Mouse (Mus musculus) heart, embryonic 10.5 days (tissue): ENCODE data around the gene Kif6. TPM values are rescaled to one million over a fixed set of nuclear protein-coding genes. Genes with fewer than 3 reads are reported as not detected.

ENCODE experiments used
- DNase-seq: peaks from one replicate; pipeline ENCODE4 v3.0.0-alpha.2; 2017; ENCODE audit warnings: low spot score
- H3K27ac ChIP-seq: fragments of 300-500 bp; sonication (generic); 2 replicates; pipeline ENCODE4 v1.5.1; 2016; ENCODE audit warnings: mild to moderate bottlenecking
- H3K27me3 ChIP-seq: fragments of 300-500 bp; sonication (generic); 2 replicates; pipeline ENCODE4 v1.6.1; 2016; ENCODE audit warnings: mild to moderate bottlenecking; ENCODE audit not compliant: poor library complexity, insufficient read depth, severe bottlenecking
- H3K36me3 ChIP-seq: fragments of 300-500 bp; sonication (generic); 2 replicates; pipeline ENCODE4 v1.6.1; 2016; ENCODE audit warnings: mild to moderate bottlenecking, moderate library complexity
- H3K4me1 ChIP-seq: fragments of 300-500 bp; sonication (generic); 2 replicates; pipeline ENCODE4 v1.6.1; 2016; ENCODE audit warnings: mild to moderate bottlenecking
- H3K4me3 ChIP-seq: fragments of 300-500 bp; sonication (generic); 2 replicates; pipeline ENCODE4 v1.5.1; 2016; ENCODE audit warnings: mild to moderate bottlenecking, moderate library complexity
- H3K9me3 ChIP-seq: fragments of 300-500 bp; sonication (generic); 2 replicates; pipeline ENCODE4 v1.6.1; 2016; ENCODE audit warnings: mild to moderate bottlenecking, moderate library complexity
- WGBS: fragments of 180-500 bp; shearing (Covaris S2); methylation state at CpG from one replicate; pipeline ENCODE4 v1.1.7; 2016; 5-methylcytosine and 5-hydroxymethylcytosine counted together
- polyA plus RNA-seq: library from polyadenylated mRNA; unstranded; fragments of >200 nt; fragmentation: Nextera tagmentation; extraction: Ambion mirVana; gene quantifications from 2 replicates; pipeline ENCODE4 v1.2.1, GENCODE M21; 2016

The Kif6 gene
- polyA plus RNA-seq, 1 experiment from 2014 or later, result 2.0 TPM

DNA sequence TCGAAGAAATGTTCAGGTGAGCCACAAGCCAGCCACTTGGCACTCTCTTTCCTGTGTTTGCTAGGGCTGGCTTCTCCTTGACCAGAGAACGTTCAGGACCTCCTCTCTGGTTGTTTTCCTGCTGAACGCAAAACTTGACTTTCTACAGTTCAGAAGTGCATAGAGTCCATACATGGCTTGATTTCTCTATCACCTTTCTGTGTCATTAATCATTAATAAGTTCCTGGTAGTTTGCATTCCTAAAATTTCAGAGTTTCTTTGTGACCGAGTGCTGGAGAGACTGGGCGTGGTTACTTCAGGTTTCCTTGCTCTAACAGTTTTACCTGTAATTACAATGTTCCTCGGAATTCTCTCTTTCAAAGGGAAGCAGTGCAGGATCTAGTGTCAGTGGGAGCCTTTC lies 27.0 kb downstream of the Kif6 start:
- 0 out of 2 replicates have a peak, but pooled peaks cover 3% of the 10 kb centered on the region for H3K4me1 ChIP-seq
- no peak overlapping the region for H3K27ac ChIP-seq
- 83% methylated on average over 6 of the region's 6 CpGs for WGBS

DNA sequence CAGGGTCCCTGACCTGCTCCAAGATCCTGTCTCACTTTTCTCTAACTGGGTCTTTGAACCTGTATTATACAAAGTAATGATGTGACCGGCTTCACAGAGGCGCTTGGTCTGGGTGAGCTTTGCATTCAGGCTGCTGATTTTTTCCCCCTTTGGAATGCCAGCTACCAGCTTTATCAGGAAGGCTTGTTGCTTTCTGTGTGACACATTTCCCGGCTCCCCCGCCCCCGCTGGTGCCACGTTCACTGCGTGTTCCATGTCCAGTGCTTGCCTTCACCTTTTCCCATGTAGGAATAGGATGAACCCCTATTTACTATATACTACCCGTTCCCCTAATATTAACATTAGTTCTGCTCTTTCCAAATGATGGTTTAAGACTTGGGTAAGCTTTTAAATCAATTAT lies 27.4 kb downstream of the Kif6 start:
- Histone ChIP-seq H3K36me3 (no peaks in the 10 kb centered on the region), H3K4me1 (0 out of 2 replicates have a peak, but pooled peaks cover 3% of the 10 kb centered on the region), H3K9me3 (no peaks in the 10 kb centered on the region), H3K4me3 (no peak overlapping the region), H3K27me3 (no peaks in the 10 kb centered on the region), H3K27ac (0 out of 2 replicates have a peak overlapping the region, but pooled peaks have one; percentile 7)
- no peak for DNase-seq
- 66% methylated on average over 8 of the region's 8 CpGs for WGBS

More for the DNA sequence above, 27.0 kb downstream of the Kif6 start:
- Histone ChIP-seq H3K27me3 (no peaks in the 10 kb centered on the region), H3K9me3 (no peaks in the 10 kb centered on the region), H3K36me3 (no peaks in the 10 kb centered on the region), H3K4me3 (no peak overlapping the region)
- DNase-seq, result no peak

DNA sequence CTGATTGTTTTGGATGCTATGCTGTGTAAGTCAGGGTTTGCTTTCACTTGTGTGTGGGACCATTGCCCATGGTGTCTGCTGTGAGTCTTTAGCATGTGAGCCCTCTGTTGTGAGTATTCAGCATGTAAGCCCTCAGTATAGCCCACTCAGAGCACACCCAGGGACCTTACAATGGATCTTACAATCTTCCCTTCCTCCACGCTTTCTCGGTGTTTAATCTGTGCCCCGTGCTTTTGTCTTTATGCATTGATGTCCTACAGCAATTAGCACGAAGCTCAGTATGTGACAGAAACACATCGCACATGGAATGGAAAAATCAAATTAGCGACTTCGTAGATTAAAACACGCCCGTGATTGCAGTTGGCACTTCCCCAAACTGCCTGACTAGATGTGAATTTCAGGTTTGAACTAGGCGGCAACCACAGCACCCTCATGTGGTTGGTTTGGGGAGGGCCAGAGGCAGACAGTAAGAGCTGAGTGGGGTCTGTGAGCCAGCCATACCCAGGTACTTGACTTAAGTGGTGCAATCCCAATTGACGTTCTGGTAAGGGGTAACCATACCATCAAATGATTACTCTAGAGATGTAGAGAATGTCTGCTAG lies 28.1 kb downstream of the Kif6 start:
- Histone ChIP-seq H3K27me3 (no peaks in the 10 kb centered on the region), H3K4me3 (no peak overlapping the region), H3K36me3 (no peaks in the 10 kb centered on the region), H3K27ac (no peak overlapping the region), H3K9me3 (no peaks in the 10 kb centered on the region), H3K4me1 (0 out of 2 replicates have a peak, but pooled peaks cover 3% of the 10 kb centered on the region)
- WGBS, result 83% methylated on average over 11 of the region's 11 CpGs
- no peak for DNase-seq

DNA sequence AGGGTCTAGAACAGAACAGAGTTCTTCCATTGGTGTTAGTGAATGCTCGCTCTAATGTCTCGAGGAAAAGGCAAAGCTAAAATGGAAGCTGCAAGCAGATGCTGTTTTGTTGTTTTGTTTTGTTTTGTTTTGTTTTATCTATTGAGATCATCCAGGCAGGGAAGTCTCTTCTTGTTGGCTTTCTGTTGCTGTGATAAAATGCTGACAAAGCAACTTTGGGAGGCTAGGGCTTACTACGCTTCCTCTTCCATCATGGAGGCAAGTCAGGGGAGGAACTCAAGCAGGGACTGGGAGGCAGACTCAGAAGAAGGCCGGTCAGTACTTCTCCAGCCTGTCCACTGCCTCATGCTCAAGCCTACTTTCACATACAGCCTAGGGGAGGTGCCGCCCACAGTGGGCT lies 31.3 kb downstream of the Kif6 start:
- DNase-seq, result no peak
- WGBS, result 93% methylated on average over 5 of the region's 5 CpGs

DNA sequence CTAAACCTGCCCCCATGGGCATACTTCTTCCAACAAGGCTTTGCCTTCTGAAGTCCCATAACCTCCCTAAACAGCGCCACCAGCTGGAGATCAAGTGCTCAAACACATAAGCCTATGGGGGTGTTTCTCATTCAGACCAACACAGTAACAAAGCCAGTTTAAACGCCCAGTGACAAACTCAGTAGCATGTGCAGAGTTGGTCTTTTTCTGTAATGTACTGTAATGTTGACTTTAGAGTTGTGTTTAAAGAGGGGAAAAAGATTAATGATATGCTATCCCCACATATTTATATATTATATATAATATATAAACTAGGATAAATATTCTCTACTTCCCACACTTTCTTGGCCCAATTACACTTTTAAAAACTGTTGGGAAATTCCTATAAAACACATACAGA lies 34.0 kb downstream of the Kif6 start:
- H3K4me1 ChIP-seq, result no peaks in the 10 kb centered on the region
- no peak overlapping the region for H3K27ac ChIP-seq
- H3K9me3 ChIP-seq, result no peaks in the 10 kb centered on the region
- DNase-seq, result no peak
- 76% methylated on average over 2 of the region's 2 CpGs for WGBS
- H3K27me3 ChIP-seq, result no peaks in the 10 kb centered on the region
- H3K36me3 ChIP-seq, result no peaks in the 10 kb centered on the region
- no peak overlapping the region for H3K4me3 ChIP-seq

More for the DNA sequence above, 31.3 kb downstream of the Kif6 start:
- Histone ChIP-seq H3K9me3 (no peaks in the 10 kb centered on the region), H3K4me1 (no peaks in the 10 kb centered on the region), H3K27me3 (no peaks in the 10 kb centered on the region), H3K36me3 (no peaks in the 10 kb centered on the region), H3K27ac (no peak overlapping the region), H3K4me3 (no peak overlapping the region)

DNA sequence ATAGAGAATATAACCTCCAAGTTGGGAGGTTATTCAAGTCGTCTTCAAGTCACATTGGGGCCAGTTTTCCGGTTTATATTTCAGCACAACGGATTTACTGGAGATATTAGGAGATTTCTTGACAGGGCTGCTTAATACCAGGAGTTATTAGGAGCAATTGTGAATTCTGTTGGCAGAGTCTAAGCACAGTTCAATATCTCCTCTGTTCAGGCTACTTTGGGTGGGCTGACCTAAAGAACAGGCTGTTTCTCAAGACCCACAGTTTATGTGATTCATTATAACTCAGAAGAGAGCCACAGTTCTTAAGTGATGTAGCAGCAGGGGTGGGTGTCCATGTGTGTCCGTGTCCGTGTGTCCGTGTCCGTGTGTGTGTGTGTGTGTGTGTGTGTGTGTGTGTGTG lies 34.5 kb downstream of the Kif6 start:
- no peaks in the 10 kb centered on the region for H3K36me3 ChIP-seq
- H3K27ac ChIP-seq, result no peak overlapping the region
- DNase-seq, result no peak
- no peaks in the 10 kb centered on the region for H3K4me1 ChIP-seq
- no peak overlapping the region for H3K4me3 ChIP-seq
- 83% methylated on average over 7 of the region's 7 CpGs for WGBS
- no peaks in the 10 kb centered on the region for H3K27me3 ChIP-seq
- no peaks in the 10 kb centered on the region for H3K9me3 ChIP-seq

DNA sequence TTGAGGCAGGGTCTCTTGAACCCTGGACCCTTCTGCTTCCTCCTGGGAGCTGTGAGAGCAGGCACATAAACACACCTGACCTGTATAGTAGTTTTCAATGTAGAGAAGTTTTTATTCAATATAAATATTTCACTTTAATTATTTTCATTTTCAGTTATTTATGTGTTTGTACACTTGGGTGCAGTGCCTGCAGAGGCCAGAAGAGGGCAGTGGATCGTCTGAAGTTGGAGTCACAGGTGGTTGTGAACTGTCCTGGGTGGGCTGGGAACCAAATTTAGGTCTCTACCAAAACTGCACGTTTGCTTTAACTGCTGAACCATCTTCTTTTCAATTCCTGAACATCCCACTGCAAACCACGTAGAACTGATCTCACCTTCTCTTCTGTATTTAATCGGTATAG lies 35.4 kb downstream of the Kif6 start:
- H3K4me1 ChIP-seq, result no peaks in the 10 kb centered on the region
- 84% methylated on average over 4 of the region's 4 CpGs for WGBS
- no peaks in the 10 kb centered on the region for H3K36me3 ChIP-seq
- no peaks in the 10 kb centered on the region for H3K9me3 ChIP-seq
- DNase-seq, result no peak
- no peak overlapping the region for H3K4me3 ChIP-seq
- H3K27ac ChIP-seq, result no peak overlapping the region
- no peaks in the 10 kb centered on the region for H3K27me3 ChIP-seq

DNA sequence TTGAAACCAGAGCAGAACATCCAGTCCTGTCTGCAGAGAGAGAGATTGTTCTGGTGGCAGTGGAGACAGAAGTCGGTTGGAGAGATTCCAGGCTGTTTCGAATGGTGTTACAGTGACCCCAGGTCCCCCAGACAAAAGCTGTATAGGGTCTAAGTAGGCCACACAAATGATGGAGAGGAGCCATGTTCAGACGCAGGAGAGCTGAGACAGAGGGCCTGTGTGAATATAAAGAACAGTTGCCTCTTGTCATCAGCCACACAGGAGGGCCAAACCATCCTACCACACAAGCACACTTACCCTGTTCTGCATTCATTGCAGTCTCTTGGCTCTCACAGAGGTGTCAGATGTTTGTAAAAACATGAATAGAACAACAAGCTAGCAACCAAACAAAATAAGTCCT lies 37.4 kb downstream of the Kif6 start:
- Histone ChIP-seq H3K4me3 (no peak overlapping the region), H3K27me3 (no peaks in the 10 kb centered on the region), H3K27ac (no peak overlapping the region), H3K4me1 (no peaks in the 10 kb centered on the region), H3K9me3 (no peaks in the 10 kb centered on the region), H3K36me3 (no peaks in the 10 kb centered on the region)
- DNase-seq, result no peak
- 66% methylated on average over 3 of the region's 3 CpGs for WGBS

DNA sequence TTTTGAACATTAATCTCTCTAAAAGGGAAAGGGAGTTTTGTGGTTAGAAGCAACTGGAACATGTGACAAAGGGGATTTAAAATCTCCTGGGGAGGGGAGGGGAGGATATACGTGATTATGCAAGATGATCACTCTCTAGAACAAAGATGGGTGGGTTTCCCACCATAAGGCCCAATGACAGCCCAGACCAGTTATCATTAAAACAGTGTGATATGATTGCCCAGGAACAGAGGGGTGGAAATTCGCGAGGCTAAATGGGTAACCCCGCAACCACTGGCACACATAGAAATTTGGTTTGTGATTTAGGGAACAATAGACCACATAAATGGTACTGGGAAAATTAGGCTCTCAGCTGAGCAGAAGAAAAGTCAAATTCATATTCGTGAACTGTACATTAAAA lies 37.9 kb downstream of the Kif6 start:
- H3K36me3 ChIP-seq, result no peaks in the 10 kb centered on the region
- H3K9me3 ChIP-seq, result no peaks in the 10 kb centered on the region
- H3K27ac ChIP-seq, result no peak overlapping the region
- H3K27me3 ChIP-seq, result no peaks in the 10 kb centered on the region
- 81% methylated on average over 5 of the region's 5 CpGs for WGBS
- no peaks in the 10 kb centered on the region for H3K4me1 ChIP-seq
- H3K4me3 ChIP-seq, result no peak overlapping the region
- no peak for DNase-seq

DNA sequence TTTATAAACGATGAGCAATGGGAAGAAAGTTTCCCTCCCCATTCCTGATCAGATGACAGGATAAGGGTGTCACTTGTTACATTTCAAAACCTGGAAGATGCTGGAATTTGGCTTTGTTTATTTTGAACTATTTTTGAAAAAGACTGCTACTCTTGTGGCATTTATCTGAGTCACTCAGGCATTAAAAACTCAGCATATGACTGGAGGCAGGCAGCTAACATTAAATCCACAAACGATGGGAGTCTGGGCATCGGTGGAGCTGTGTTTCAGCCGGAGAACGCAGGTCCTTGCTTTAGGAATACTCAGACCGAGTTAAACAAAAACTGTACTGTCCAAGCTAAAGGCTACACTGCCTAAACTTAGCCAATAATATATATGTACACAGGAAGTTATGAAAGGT lies 46.7 kb downstream of the Kif6 start:
- no peak for DNase-seq
- H3K27me3 ChIP-seq, result no peaks in the 10 kb centered on the region
- H3K27ac ChIP-seq, result no peak overlapping the region
- no peak overlapping the region for H3K4me3 ChIP-seq
- no peaks in the 10 kb centered on the region for H3K4me1 ChIP-seq
- H3K36me3 ChIP-seq, result no peaks in the 10 kb centered on the region
- 71% methylated on average over 6 of the region's 6 CpGs for WGBS
- no peaks in the 10 kb centered on the region for H3K9me3 ChIP-seq

DNA sequence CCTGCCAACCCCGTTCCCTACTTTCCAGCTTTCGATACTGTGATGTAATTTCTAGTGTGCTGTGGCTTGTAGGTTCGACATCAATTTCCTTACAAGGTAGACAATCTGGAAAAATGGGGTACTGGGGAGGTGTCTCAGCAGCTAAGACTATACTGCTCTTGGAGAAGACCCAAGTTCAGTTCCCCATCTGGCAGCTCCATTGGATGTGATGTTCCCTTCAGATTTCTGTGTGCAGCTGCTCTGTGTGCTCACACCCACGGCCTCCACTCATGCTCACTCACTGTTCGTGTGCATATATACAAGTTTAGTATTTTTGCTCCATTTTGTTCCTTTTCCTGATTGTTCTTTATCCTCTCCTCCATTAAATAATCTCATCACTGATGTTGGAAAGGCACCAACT lies 51.8 kb downstream of the Kif6 start:
- DNase-seq, result no peak
- Histone ChIP-seq H3K27ac (no peak overlapping the region), H3K9me3 (no peaks in the 10 kb centered on the region), H3K27me3 (no peaks in the 10 kb centered on the region), H3K36me3 (no peaks in the 10 kb centered on the region), H3K4me1 (no peaks in the 10 kb centered on the region), H3K4me3 (no peak overlapping the region)
- 87% methylated on average over 5 of the region's 5 CpGs for WGBS

DNA sequence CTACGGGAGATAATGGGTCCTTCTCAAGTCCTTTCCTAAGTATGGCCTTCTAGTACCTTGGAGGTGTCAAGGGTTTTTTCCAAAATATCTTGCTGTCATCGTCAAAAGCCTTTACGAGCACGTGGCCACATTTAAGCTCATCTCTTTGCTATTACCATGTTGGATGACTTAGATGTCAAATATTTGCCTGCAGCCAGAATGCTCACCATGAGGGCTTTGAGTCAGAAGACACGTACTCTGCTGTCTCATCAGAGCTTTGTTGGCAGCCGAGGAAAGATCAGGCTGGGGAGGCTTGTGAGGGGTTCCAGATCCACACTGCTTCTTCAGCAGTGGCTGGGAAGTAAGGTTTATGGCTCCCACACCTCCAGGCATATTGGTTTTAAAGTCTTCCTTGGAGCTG lies 53.4 kb downstream of the Kif6 start:
- 81% methylated on average over 6 of the region's 6 CpGs for WGBS
- DNase-seq, result no peak
- Histone ChIP-seq H3K36me3 (no peaks in the 10 kb centered on the region), H3K27me3 (no peaks in the 10 kb centered on the region), H3K9me3 (no peaks in the 10 kb centered on the region), H3K27ac (no peak overlapping the region), H3K4me3 (no peak overlapping the region), H3K4me1 (no peaks in the 10 kb centered on the region; the same call in 1 of the 2 replicates)

DNA sequence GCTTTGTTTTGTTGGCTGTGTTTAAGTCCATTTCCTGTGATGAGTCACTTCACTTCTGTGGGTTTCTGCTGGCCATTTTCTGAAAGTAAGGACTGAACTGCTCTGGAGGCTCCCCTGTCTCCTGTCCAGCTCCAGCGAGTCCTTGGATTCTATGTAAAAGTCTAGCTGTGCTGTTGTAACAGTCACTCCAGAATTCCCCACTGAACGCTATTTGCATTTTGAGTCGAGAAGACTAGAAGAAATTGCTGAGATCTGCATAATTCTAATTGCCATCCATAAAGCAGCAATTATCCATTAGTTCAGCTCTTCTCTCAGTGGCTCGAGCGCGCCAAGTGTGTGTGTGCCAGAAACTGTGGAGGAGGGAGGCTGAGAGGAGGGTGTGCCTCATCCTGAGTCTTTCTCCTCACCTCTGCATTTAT lies 57.0 kb downstream of the Kif6 start:
- no peaks in the 10 kb centered on the region for H3K27me3 ChIP-seq
- H3K9me3 ChIP-seq, result no peaks in the 10 kb centered on the region
- no peaks in the 10 kb centered on the region; the same call in 1 of the 2 replicates for H3K4me1 ChIP-seq
- no peak overlapping the region for H3K4me3 ChIP-seq
- no peak for DNase-seq
- no peaks in the 10 kb centered on the region for H3K36me3 ChIP-seq
- H3K27ac ChIP-seq, result no peak overlapping the region
- WGBS, result 85% methylated on average over 6 of the region's 6 CpGs

DNA sequence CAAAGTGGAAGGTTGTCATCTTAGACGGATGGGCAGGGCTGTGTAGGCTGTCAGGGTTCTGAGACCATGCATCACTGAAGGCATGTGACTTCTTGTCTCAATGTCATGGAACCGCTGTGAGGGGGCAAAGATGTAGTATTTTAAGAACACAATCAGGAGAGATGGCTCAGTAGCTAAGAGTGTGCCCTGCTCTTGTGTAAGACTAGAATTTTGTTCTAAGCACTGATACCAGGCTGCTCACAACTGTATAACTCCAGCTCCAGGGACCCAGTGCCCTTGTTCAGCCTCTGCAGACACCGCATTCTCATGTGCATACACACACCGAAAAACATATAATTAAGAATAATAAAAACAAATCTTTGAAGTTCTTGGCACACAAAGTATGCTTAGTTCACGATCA lies 57.5 kb downstream of the Kif6 start:
- no peak overlapping the region for H3K27ac ChIP-seq
- H3K36me3 ChIP-seq, result no peaks in the 10 kb centered on the region
- no peak overlapping the region for H3K4me3 ChIP-seq
- DNase-seq, result no peak
- no peaks in the 10 kb centered on the region for H3K9me3 ChIP-seq
- H3K27me3 ChIP-seq, result no peaks in the 10 kb centered on the region
- H3K4me1 ChIP-seq, result no peaks in the 10 kb centered on the region; the same call in 1 of the 2 replicates
- 75% methylated on average over 5 of the region's 5 CpGs for WGBS
